Mouse (Mus musculus) lung, adult 2 months (tissue): Measurements from ENCODE around the gene Aak1.

Experiments
- CTCF ChIP-seq: fragments of 200-500 bp; IDR thresholded peaks from 2 replicates; pipeline ENCODE4 v1.5.1; 2011; ENCODE audit warnings: mild to moderate bottlenecking, low read length, control low read depth; ENCODE audit not compliant: insufficient read depth
- POLR2A ChIP-seq: fragments of 200-500 bp; IDR thresholded peaks from 2 replicates; pipeline ENCODE4 v1.6.1; 2011; ENCODE audit warnings: low read depth, mild to moderate bottlenecking, control low read depth, low read length, borderline replicate concordance; ENCODE audit errors: extremely low read depth

GRCm38 (mm10) chr6:86819926-86820325, 29.4 kb upstream of the Aak1 start:
- TF ChIP-seq POLR2A = no peak
- no peak for TF ChIP-seq CTCF
